Mouse (Mus musculus) limb, embryonic 14.5 days (tissue): Measurements from ENCODE around the gene Abcc9. TPM values are rescaled to one million over a fixed set of nuclear protein-coding genes. Genes with fewer than 3 reads are reported as not detected.

ENCODE experiments used
- ATAC-seq: fragments of 200-750 bp; cut with Nextera tagmentation; 2 replicates; pipeline ENCODE4 v1.8.0; 2017; ENCODE audit warnings: low read depth, moderate number of reproducible peaks, moderate TSS enrichment; ENCODE audit not compliant: low FRiP score
- DNase-seq: peaks from one replicate; pipeline ENCODE4 v3.0.0-alpha.2; 2015; ENCODE audit warnings: low spot score
- H3K27ac ChIP-seq: fragments of 300-500 bp; sonication (generic); replicated peaks from 2 replicates; pipeline ENCODE4 v1.5.1; 2014; ENCODE audit warnings: low read depth, mild to moderate bottlenecking, low read length, moderate library complexity, mixed read lengths
- H3K27me3 ChIP-seq: fragments of 300-500 bp; sonication (generic); 2 replicates; pipeline ENCODE4 v1.6.1; 2014; ENCODE audit warnings: low read length, mixed read lengths; ENCODE audit not compliant: control insufficient read depth, insufficient read depth
- H3K36me3 ChIP-seq: fragments of 300-500 bp; sonication (generic); 2 replicates; pipeline ENCODE4 v1.6.1; 2014; ENCODE audit warnings: mild to moderate bottlenecking, low read length, moderate library complexity, mixed read lengths; ENCODE audit not compliant: control insufficient read depth, insufficient read depth
- H3K4me1 ChIP-seq: fragments of 300-500 bp; sonication (generic); 2 replicates; pipeline ENCODE4 v1.6.1; 2014; ENCODE audit warnings: antibody characterized with exemption, low read length, mixed read lengths; ENCODE audit not compliant: control insufficient read depth, insufficient read depth
- H3K4me2 ChIP-seq: fragments of 300-500 bp; sonication (generic); replicated peaks from 2 replicates; pipeline ENCODE4 v1.6.1; 2014; ENCODE audit warnings: low read depth, mild to moderate bottlenecking, low read length, moderate library complexity; ENCODE audit not compliant: severe bottlenecking
- H3K4me3 ChIP-seq: fragments of 300-500 bp; sonication (generic); replicated peaks from 2 replicates; pipeline ENCODE4 v1.5.1; 2014; ENCODE audit warnings: low read length
- H3K9ac ChIP-seq: fragments of 300-500 bp; sonication (generic); 2 replicates; pipeline ENCODE4 v1.6.1; 2014; ENCODE audit warnings: mild to moderate bottlenecking, low read depth, low read length, moderate library complexity; ENCODE audit not compliant: severe bottlenecking
- H3K9me3 ChIP-seq: fragments of 300-500 bp; sonication (generic); 2 replicates; pipeline ENCODE4 v1.6.1; 2016; ENCODE audit warnings: low read length; ENCODE audit not compliant: control insufficient read depth
- POLR2A ChIP-seq: fragments of 200-500 bp; IDR thresholded peaks from 2 replicates; pipeline ENCODE4 v1.8.0; 2012; ENCODE audit warnings: inconsistent platforms, mild to moderate bottlenecking, moderate library complexity, borderline replicate concordance; ENCODE audit not compliant: insufficient read depth, insufficient read length; ENCODE audit errors: extremely low read depth
- WGBS: fragments of 180-500 bp; shearing (Covaris S2); extraction: QIAGEN DNeasy Blood & Tissue Kit; methylation state at CpG from one replicate; pipeline ENCODE4 v1.1.7; 2014; 5-methylcytosine and 5-hydroxymethylcytosine counted together
- polyA plus RNA-seq, 2 experiments: library from polyadenylated mRNA; depleted of rRNA in 1 of 2; stranded (reverse) in 1 of 2; unstranded in 1 of 2; fragments of >200 nt; fragmentation: Nextera tagmentation in 1 of 2; extraction: Ambion mirVana in 1 of 2; gene quantifications; 2 replicates each; pipeline versions ENCODE4 v1.2.1 to v1.2.3; 2012 to 2014

Abcc9 gene
- polyA plus RNA-seq, 2 experiments, result 4.0 to 7.3 TPM

DNA sequence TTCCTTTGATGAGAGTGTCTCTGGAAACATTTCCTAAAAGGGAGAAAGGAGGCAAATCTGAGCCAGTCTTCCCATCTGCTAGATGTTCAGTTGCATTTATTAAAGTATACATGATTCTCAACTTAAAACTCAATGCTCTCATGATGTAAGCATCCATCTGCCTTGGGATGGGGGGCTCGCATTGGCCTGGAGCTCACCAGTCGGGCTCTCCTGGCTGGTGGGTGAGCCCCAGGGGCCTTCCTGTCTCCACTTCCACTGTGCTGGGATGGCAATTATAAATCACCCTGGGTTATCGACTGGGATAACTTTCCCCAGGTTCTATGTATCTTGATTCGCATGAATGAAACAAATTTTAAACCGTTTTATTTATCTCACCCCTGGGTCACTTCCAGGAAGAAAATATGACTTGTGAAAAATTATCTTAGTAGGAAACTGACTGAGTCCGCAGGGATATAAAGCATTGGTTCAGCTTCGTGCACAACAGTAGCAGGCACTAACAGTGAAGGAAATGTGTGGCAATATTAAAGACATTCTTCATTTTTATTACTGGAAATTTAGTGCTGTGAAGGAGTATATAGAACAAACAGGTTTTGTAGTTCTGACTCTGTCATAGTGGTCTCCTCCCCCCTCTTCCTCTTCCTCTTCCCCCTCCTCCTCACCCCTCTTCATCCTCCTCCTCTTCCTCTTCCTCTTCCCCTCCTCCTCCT is 19.0 kb downstream of the Abcc9 start:
- Histone ChIP-seq H3K27ac (no peak overlapping the region), H3K4me3 (no peak overlapping the region), H3K9me3 (no peaks in the 10 kb centered on the region), H3K27me3 (no peaks in the 10 kb centered on the region), H3K4me2 (no peak overlapping the region), H3K4me1 (no peaks in the 10 kb centered on the region), H3K9ac (no peak overlapping the region), H3K36me3 (no peaks in the 10 kb centered on the region)
- no peak for ATAC-seq
- no peak for DNase-seq
- no peak for TF ChIP-seq POLR2A
- WGBS, result 61% methylated on average over 7 of the region's 7 CpGs

- WGBS, result 83% methylated on average over 2 of the region's 2 CpGs
These were observed 32.1 kb downstream of the Abcc9 start for GRCm38 (mm10) chr6:142670021-142670420.

DNA sequence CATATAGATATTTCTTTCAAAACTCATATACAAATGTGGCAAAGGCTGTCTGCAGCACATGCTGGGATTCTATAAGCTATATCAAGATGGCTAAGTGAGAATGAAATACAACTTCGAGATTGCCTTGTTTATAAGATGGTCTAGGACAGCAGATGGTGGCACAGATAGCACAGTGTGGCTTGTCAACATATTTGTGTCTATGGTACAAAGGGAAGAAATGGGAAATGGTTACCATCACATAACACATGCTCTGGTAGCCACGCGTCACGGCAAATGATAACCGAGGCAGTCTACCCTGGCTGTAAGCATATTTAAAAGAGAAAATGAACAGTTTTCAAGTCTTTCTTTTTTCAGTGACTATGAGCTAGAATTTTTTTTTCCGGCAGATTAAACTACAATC is 32.8 kb downstream of the Abcc9 start:
- no peak for TF ChIP-seq POLR2A
- Histone ChIP-seq H3K27me3 (no peaks in the 10 kb centered on the region), H3K27ac (no peak overlapping the region), H3K4me2 (no peak overlapping the region), H3K4me3 (no peak overlapping the region), H3K9me3 (no peaks in the 10 kb centered on the region), H3K36me3 (no peaks in the 10 kb centered on the region), H3K4me1 (no peaks in the 10 kb centered on the region), H3K9ac (no peak overlapping the region)
- DNase-seq, result no peak
- 92% methylated on average over 6 of the region's 6 CpGs for WGBS
- ATAC-seq, result no peak

More at GRCm38 (mm10) chr6:142670021-142670420, 32.1 kb downstream of the Abcc9 start:
- H3K4me3 ChIP-seq, result no peak overlapping the region
- no peak for TF ChIP-seq POLR2A
- no peaks in the 10 kb centered on the region for H3K9me3 ChIP-seq
- no peak overlapping the region for H3K4me2 ChIP-seq
- DNase-seq, result no peak
- H3K9ac ChIP-seq, result no peak overlapping the region
- ATAC-seq, result peak; percentile 23; the same call in 1 of the 2 replicates
- H3K36me3 ChIP-seq, result no peaks in the 10 kb centered on the region
- no peaks in the 10 kb centered on the region for H3K27me3 ChIP-seq
- H3K27ac ChIP-seq, result no peak overlapping the region
- no peaks in the 10 kb centered on the region for H3K4me1 ChIP-seq

DNA sequence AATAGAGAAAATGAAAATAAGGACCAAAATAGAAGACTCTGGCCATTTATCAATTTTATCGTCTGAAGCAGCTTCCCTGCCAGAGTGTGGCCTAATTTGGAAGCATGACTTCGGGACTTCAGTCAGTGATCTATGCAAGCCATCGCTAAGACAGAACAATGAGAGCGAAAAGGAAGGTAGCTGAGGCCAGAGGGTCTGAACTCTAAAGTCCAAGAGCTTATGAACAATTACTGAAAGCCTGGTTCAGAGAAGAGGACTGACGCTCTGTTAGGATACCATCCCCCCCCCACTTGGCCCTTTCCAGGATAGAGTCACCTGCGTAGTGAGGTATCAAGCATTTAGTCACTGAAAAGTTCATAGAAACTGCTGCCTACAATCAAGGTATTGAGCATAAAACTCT is 33.3 kb downstream of the Abcc9 start:
- Histone ChIP-seq H3K4me3 (no peak overlapping the region), H3K36me3 (no peaks in the 10 kb centered on the region), H3K9ac (no peak overlapping the region), H3K27me3 (no peaks in the 10 kb centered on the region), H3K4me2 (no peak overlapping the region), H3K27ac (no peak overlapping the region), H3K4me1 (no peaks in the 10 kb centered on the region), H3K9me3 (no peaks in the 10 kb centered on the region)
- no peak for TF ChIP-seq POLR2A
- DNase-seq, result no peak
- ATAC-seq, result no peak
- 82% methylated on average over 6 of the region's 6 CpGs for WGBS

- ATAC-seq (no peak), DNase-seq (no peak)
- no peaks in the 10 kb centered on the region for H3K27me3 ChIP-seq
- WGBS, result 6% methylated on average over 1 of the region's 1 CpGs
- no peak for TF ChIP-seq POLR2A
- no peak overlapping the region for H3K9ac ChIP-seq
- H3K36me3 ChIP-seq, result no peaks in the 10 kb centered on the region
- no peak overlapping the region for H3K4me2 ChIP-seq
- H3K27ac ChIP-seq, result no peak overlapping the region
- H3K4me3 ChIP-seq, result no peak overlapping the region
- H3K9me3 ChIP-seq, result no peaks in the 10 kb centered on the region
- H3K4me1 ChIP-seq, result no peaks in the 10 kb centered on the region
These were observed 33.7 kb downstream of the Abcc9 start for GRCm38 (mm10) chr6:142668419-142668766.
